Mouse (Mus musculus): ENCODE data around the gene Gm20518. TPM values are rescaled to one million over a fixed set of nuclear protein-coding genes. Genes with fewer than 3 reads are reported as not detected.

Gm20518 gene
- polyA plus RNA-seq, 1 experiment from 2014 or later, result 0.29 TPM

GRCm38 (mm10) chr16:17892606-17893005, 1.1 kb upstream of the Gm20518 start:
- H3K27ac ChIP-seq (replicated peaks), result no peak overlapping the region
- 73% methylated on average over 3 of the region's 3 CpGs for WGBS
- no peak overlapping the region for H3K4me2 ChIP-seq (replicated peaks)
- no peak overlapping the region for H3K9ac ChIP-seq
- no peak for ATAC-seq (ENCODE audit: insufficient number of reproducible peaks, low FRiP score, low TSS enrichment, low read depth)
- peaks cover 24% of the 10 kb centered on the region for H3K4me1 ChIP-seq
- no peaks in the 10 kb centered on the region for H3K27me3 ChIP-seq
- H3K4me3 ChIP-seq (replicated peaks), result no peak overlapping the region
- no peaks in the 10 kb centered on the region for H3K9me3 ChIP-seq (replicated peaks)
- H3K36me3 ChIP-seq, result no peaks in the 10 kb centered on the region

DNA sequence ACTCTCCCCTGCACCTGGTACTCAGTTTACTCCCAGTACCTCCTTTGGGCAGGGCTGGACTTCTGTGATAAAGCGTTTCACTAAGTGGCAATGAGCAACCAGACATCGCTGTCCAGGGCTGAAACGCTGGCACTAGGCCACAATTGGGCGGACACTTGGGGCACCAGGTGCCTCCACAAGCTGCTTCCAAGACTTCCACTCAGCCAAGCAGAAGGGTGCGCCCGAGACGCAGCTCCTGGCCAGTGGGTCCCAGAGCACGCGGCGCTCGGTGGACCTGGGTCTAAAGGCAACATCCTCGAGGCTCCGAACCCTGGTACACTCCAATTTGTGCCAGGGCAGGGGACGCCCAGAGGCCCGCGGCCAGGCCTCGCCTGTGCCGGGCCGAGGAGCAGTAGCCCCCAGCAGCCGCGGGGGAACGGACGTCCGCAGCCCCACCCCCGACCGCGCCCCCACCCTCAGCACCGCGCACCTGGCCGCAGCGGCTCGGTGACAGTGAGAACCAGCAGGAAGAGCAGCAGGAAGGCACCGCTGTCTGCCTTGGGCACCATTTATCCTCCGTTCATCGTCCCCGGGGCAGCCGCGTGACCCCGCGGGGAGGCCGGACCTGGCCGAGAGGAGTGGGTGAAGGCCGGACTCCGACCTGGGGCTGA, 429 bp downstream of the Gm20518 start:
- peak overlapping the region; percentile 88 for H3K4me3 ChIP-seq (replicated peaks)
- peak overlapping the region; percentile 94 for H3K9ac ChIP-seq
- ATAC-seq (ENCODE audit: insufficient number of reproducible peaks, low FRiP score, low TSS enrichment, low read depth), result peak; percentile 53
- H3K27ac ChIP-seq (replicated peaks), result peak overlapping the region; percentile 95
- under 1% methylated on average over 41 of the region's 44 CpGs for WGBS
- peaks cover 24% of the 10 kb centered on the region for H3K4me1 ChIP-seq
- no peaks in the 10 kb centered on the region for H3K36me3 ChIP-seq
- H3K9me3 ChIP-seq (replicated peaks), result no peaks in the 10 kb centered on the region
- peak overlapping the region; percentile 72 for H3K4me2 ChIP-seq (replicated peaks)
- H3K27me3 ChIP-seq, result no peaks in the 10 kb centered on the region

DNA sequence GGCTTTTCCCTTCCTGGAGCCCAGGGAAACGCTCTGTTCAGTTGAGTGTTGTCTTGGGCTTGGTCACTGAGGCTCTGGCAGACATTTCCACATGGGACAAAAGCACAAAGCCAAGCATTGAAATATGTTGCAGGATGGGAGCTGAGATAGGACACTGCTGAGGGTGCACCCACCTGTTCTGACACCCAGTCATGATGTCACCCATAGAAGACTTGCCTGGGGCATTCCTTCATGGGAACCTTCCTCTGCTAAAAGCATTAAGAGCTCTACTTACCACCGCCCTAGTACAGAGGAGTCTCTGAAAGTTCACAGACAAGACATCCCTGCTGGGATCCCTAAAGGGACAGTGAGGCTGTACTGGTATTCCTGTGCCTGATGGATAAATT, 1.1 kb downstream of the Gm20518 start:
- H3K4me3 ChIP-seq (replicated peaks), result peak overlapping the region; percentile 88
- peak overlapping the region; percentile 72 for H3K4me2 ChIP-seq (replicated peaks)
- H3K27me3 ChIP-seq, result no peaks in the 10 kb centered on the region
- H3K9me3 ChIP-seq (replicated peaks), result no peaks in the 10 kb centered on the region
- 31% methylated on average over 2 of the region's 2 CpGs for WGBS
- peak overlapping the region; percentile 95; the same call in 1 of the 2 replicates for H3K27ac ChIP-seq (replicated peaks)
- no peaks in the 10 kb centered on the region for H3K36me3 ChIP-seq
- H3K9ac ChIP-seq, result peak overlapping the region; percentile 94
- no peak for ATAC-seq (ENCODE audit: insufficient number of reproducible peaks, low FRiP score, low TSS enrichment, low read depth)
- peaks cover 24% of the 10 kb centered on the region for H3K4me1 ChIP-seq

DNA sequence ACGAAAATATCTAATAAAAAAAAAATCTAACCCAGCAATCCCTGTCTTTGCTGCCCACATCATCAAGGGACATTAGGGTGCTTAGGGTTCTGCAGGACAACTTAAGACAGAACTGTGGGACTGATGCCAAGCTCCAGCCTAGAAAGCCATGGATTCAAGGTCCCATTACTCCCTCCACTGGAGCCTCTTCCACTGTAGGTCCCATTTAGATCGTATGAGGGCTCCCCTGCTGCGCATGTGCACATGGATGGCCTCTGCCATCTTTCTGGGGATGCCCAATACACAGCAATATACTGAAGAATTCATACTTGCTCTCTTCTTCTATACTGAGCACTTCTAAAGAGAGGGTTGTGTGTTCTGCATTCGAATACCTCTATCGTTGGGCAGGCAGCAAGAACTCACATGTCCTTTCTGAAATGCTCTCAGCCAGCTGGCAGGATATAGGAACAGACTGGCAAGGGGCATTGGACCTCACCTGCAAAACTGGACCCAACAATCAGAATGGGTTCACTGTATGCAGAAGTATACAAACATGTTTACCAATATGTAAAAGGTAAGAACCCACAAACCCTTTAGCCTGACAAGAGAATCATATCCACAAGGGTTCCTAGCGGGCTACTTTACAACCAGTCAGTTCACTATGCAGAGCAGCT, 1.7 kb downstream of the Gm20518 start:
- Histone ChIP-seq H3K4me3 (replicated peaks) (peak overlapping the region; percentile 88), H3K9ac (no peak overlapping the region), H3K27ac (replicated peaks) (no peak overlapping the region), H3K36me3 (no peaks in the 10 kb centered on the region), H3K4me2 (replicated peaks) (peak overlapping the region; percentile 72), H3K27me3 (no peaks in the 10 kb centered on the region), H3K4me1 (peaks cover 24% of the 10 kb centered on the region), H3K9me3 (replicated peaks) (no peaks in the 10 kb centered on the region)
- no peak for ATAC-seq (ENCODE audit: insufficient number of reproducible peaks, low FRiP score, low TSS enrichment, low read depth)
- WGBS, result 81% methylated on average over 6 of the region's 6 CpGs

GRCm38 (mm10) chr16:17884116-17884515, 7.4 kb downstream of the Gm20518 start:
- Histone ChIP-seq H3K27ac (replicated peaks) (no peak overlapping the region), H3K9me3 (replicated peaks) (no peaks in the 10 kb centered on the region), H3K9ac (no peak overlapping the region), H3K4me2 (replicated peaks) (no peak overlapping the region), H3K4me1 (peaks cover 14% of the 10 kb centered on the region), H3K4me3 (replicated peaks) (no peak overlapping the region), H3K27me3 (no peaks in the 10 kb centered on the region), H3K36me3 (no peaks in the 10 kb centered on the region; the same call in 1 of the 2 replicates)
- no peak for ATAC-seq (ENCODE audit: insufficient number of reproducible peaks, low FRiP score, low TSS enrichment, low read depth)
- WGBS, result 87% methylated on average over 6 of the region's 6 CpGs

DNA sequence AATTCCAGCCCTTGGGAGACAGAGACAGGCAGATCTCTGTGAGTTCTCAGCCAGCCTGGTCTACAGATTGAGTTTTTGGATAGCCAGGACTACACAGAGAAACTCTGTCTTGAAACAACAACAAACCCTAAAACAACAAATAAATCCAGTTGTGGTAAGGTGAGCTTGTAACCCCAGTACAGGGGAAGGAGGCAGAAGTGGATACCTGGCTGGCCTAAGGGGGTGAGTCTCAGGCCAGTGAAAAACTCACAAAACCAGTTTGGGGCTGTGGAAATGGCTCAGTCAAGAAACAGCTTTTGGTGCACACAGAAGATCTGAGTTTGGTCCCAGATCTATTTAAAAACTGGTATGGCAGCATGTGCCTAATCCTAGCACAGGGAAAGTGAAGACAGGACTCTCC, 9.3 kb downstream of the Gm20518 start:
- no peak overlapping the region for H3K4me2 ChIP-seq (replicated peaks)
- no peaks in the 10 kb centered on the region for H3K9me3 ChIP-seq (replicated peaks)
- no peak overlapping the region for H3K9ac ChIP-seq
- no peaks in the 10 kb centered on the region for H3K27me3 ChIP-seq
- ATAC-seq (ENCODE audit: insufficient number of reproducible peaks, low FRiP score, low TSS enrichment, low read depth), result 0 out of 2 replicates have a peak, but pooled peaks have one; percentile 20
- H3K36me3 ChIP-seq, result no peaks in the 10 kb centered on the region; the same call in 1 of the 2 replicates
- H3K4me3 ChIP-seq (replicated peaks), result no peak overlapping the region
- peaks cover 14% of the 10 kb centered on the region for H3K4me1 ChIP-seq
- H3K27ac ChIP-seq (replicated peaks), result no peak overlapping the region

GRCm38 (mm10) chr16:17879571-17879970, 11.9 kb downstream of the Gm20518 start:
- Histone ChIP-seq H3K9me3 (replicated peaks) (no peaks in the 10 kb centered on the region), H3K27ac (replicated peaks) (no peak overlapping the region), H3K4me2 (replicated peaks) (no peak overlapping the region), H3K27me3 (no peaks in the 10 kb centered on the region), H3K4me1 (peaks cover 14% of the 10 kb centered on the region), H3K4me3 (replicated peaks) (no peak overlapping the region), H3K36me3 (no peaks in the 10 kb centered on the region; the same call in 1 of the 2 replicates), H3K9ac (no peak overlapping the region)
- WGBS, result 86% methylated on average over 4 of the region's 4 CpGs
- ATAC-seq (ENCODE audit: insufficient number of reproducible peaks, low FRiP score, low TSS enrichment, low read depth), result no peak

DNA sequence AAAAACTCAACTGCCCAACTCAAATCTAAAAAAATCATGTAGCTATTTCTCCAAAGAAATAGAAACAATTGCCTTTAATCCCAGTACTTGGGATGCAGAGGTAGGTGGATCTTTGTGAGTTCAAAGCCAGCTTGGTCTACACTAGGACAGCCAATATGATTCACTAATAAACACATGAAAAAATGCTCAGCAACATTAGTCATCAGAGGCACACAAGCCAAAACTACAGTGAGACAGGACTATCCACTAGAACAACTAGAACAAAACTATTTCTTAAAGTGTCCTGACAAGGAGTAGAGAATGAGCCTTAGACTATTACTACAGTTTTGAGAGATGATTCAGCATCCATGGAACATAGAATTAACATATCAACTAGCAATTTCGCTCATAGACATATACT, 15.4 kb downstream of the Gm20518 start:
- no peak for ATAC-seq (ENCODE audit: insufficient number of reproducible peaks, low FRiP score, low TSS enrichment, low read depth)
- H3K27ac ChIP-seq (replicated peaks), result no peak overlapping the region
- peaks cover 16% of the 10 kb centered on the region for H3K36me3 ChIP-seq
- H3K9ac ChIP-seq, result no peak overlapping the region
- no peak overlapping the region for H3K4me3 ChIP-seq (replicated peaks)
- WGBS, result 93% methylated on average over 1 of the region's 1 CpGs
- no peaks in the 10 kb centered on the region for H3K4me1 ChIP-seq
- no peaks in the 10 kb centered on the region for H3K9me3 ChIP-seq (replicated peaks)
- H3K27me3 ChIP-seq, result no peaks in the 10 kb centered on the region
- no peak overlapping the region for H3K4me2 ChIP-seq (replicated peaks)

- ATAC-seq (ENCODE audit: insufficient number of reproducible peaks, low FRiP score, low TSS enrichment, low read depth), result no peak
- Histone ChIP-seq H3K27ac (replicated peaks) (no peak overlapping the region), H3K36me3 (peaks cover 23% of the 10 kb centered on the region), H3K27me3 (no peaks in the 10 kb centered on the region), H3K9me3 (replicated peaks) (no peaks in the 10 kb centered on the region), H3K4me3 (replicated peaks) (no peak overlapping the region), H3K4me2 (replicated peaks) (no peak overlapping the region), H3K4me1 (no peaks in the 10 kb centered on the region), H3K9ac (no peak overlapping the region)
- WGBS, result 78% methylated on average over 4 of the region's 4 CpGs
These were observed 16.3 kb downstream of the Gm20518 start for GRCm38 (mm10) chr16:17875174-17875573.

GRCm38 (mm10) chr16:17872995-17873394, 18.5 kb downstream of the Gm20518 start:
- Histone ChIP-seq H3K9ac (no peak overlapping the region), H3K36me3 (peaks cover 36% of the 10 kb centered on the region), H3K9me3 (replicated peaks) (no peaks in the 10 kb centered on the region), H3K27me3 (no peaks in the 10 kb centered on the region), H3K4me3 (replicated peaks) (no peak overlapping the region), H3K4me1 (no peaks in the 10 kb centered on the region), H3K27ac (replicated peaks) (no peak overlapping the region), H3K4me2 (replicated peaks) (no peak overlapping the region)
- no peak for ATAC-seq (ENCODE audit: insufficient number of reproducible peaks, low FRiP score, low TSS enrichment, low read depth)
- 62% methylated on average over 4 of the region's 4 CpGs for WGBS

- Histone ChIP-seq H3K27me3 (no peaks in the 10 kb centered on the region), H3K9me3 (replicated peaks) (no peaks in the 10 kb centered on the region), H3K4me2 (replicated peaks) (no peak overlapping the region), H3K36me3 (peaks cover 38% of the 10 kb centered on the region), H3K27ac (replicated peaks) (no peak overlapping the region), H3K4me3 (replicated peaks) (no peak overlapping the region), H3K4me1 (no peaks in the 10 kb centered on the region), H3K9ac (no peak overlapping the region)
- no peak for ATAC-seq (ENCODE audit: insufficient number of reproducible peaks, low FRiP score, low TSS enrichment, low read depth)
- WGBS, result 72% methylated on average over 5 of the region's 5 CpGs
These were observed 20.2 kb downstream of the Gm20518 start for GRCm38 (mm10) chr16:17871248-17871647.

GRCm38 (mm10) chr16:17865770-17866169, 25.7 kb downstream of the Gm20518 start:
- Histone ChIP-seq H3K4me2 (replicated peaks) (no peak overlapping the region), H3K36me3 (peaks cover 39% of the 10 kb centered on the region), H3K9ac (no peak overlapping the region), H3K4me3 (replicated peaks) (no peak overlapping the region), H3K27ac (replicated peaks) (0 out of 2 replicates have a peak overlapping the region, but pooled peaks have one; percentile 5), H3K9me3 (replicated peaks) (no peaks in the 10 kb centered on the region), H3K27me3 (no peaks in the 10 kb centered on the region), H3K4me1 (no peaks in the 10 kb centered on the region)
- no peak for ATAC-seq (ENCODE audit: insufficient number of reproducible peaks, low FRiP score, low TSS enrichment, low read depth)
- WGBS, result 60% methylated on average over 6 of the region's 6 CpGs
